Mouse (Mus musculus) frontal cortex, adult 2 months (tissue): ENCODE measurements around the gene Mon2. TPM values are rescaled to one million over a fixed set of nuclear protein-coding genes. Genes with fewer than 3 reads are reported as not detected.

Source experiments
- DNase-seq, 2 experiments: peaks; one replicate each; pipeline ENCODE4 v3.0.0; 2022; ENCODE audit warnings: low spot score in 1 of 2; ENCODE audit errors: extremely low spot score in 1 of 2
- polyA plus RNA-seq: library from polyadenylated mRNA; depleted of rRNA; stranded (reverse); fragments of >200 nt; gene quantifications from 2 replicates; pipeline ENCODE4 v1.2.3, GENCODE M21; 2012

The Mon2 gene
- polyA plus RNA-seq, 1 experiment, result 54.6 TPM

GRCm38 (mm10) chr10:122999356-122999755 is 76.9 kb downstream of the Mon2 start:
- DNase-seq, result no peak

GRCm38 (mm10) chr10:122997852-122998251 is 78.5 kb downstream of the Mon2 start:
- no peak for DNase-seq

GRCm38 (mm10) chr10:122994402-122995107 is 81.8 kb downstream of the Mon2 start:
- no peak for DNase-seq

DNA sequence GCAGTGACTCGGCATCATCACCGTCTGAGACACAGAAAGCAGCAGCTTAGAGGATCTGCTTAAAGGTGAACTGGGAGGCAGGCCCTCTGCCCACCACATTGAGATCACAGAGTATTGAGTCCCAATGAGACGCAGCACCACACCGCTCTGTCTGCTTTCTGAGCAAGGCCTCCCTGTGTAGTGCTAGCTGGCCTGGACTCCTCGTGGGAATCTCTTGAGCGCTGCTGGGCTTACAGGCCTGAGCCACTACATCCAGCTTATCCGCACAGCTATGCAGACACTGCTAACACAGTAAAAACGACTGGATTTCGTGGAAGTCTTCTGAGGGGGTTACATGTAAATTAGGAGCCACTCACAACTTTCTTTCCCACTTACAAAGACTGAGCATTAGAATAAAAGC is 84.7 kb downstream of the Mon2 start:
- no peak for DNase-seq

DNA sequence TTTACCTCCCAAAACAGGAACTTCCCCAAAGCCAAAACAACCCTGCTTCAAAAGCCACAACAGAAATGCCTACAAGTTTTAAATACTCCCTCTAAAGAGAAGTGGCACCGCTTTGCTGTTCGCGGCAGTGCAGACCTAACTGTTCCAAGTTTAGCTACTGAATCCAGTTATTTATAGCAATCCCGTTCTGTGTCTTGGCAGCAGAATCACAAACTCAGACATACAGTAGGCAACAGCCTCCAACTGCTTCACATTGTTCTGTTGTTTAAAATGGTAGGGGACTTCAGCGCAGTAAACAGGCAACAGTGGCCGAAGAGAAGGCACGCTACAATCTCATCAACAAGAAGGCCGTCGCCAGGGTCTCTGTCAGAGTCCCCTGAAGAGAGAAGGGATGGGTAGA is 85.3 kb downstream of the Mon2 start:
- peak; percentile 62 to 69 for DNase-seq

GRCm38 (mm10) chr10:122990606-122991005 is 85.7 kb downstream of the Mon2 start:
- DNase-seq, result no peak

DNA sequence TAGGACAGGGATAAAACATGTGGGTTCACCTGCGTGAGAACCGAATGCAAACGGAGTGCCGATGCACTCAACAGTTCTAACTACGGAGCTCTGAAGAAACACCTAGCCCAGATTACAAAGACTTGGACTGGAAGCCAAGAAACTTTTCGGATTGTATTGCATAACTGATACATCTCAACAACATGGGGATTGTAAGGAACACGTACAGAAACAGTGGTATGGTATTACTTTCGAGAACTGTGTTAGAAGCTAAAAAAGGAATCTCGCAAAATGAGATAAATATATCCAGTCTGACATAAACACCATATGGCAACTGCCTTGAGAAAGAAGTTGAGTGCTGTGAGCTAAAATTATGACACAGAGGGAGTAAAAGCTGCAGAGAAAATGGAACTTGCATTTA is 86.4 kb downstream of the Mon2 start:
- peak; percentile 61 to 70 for DNase-seq

DNA sequence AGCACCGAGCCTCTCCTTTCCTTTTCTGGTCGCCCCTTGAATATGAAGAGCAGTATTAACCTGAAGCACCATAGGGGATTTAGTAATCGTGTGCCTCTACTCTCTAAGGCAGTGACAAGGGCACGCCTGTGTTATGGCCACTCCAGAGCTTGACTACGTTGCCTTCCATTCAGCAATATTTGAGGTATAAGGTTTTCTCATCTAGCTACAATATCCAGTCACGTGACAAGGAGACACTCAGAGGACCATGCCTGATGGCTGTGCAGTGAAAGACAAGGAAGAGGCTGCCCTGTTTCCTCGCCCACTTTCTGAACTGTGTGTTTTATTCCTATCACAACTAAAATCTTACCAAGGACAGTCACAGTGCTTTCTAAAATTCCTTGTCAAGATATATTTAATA is 87.9 kb downstream of the Mon2 start:
- DNase-seq, result no peak

DNA sequence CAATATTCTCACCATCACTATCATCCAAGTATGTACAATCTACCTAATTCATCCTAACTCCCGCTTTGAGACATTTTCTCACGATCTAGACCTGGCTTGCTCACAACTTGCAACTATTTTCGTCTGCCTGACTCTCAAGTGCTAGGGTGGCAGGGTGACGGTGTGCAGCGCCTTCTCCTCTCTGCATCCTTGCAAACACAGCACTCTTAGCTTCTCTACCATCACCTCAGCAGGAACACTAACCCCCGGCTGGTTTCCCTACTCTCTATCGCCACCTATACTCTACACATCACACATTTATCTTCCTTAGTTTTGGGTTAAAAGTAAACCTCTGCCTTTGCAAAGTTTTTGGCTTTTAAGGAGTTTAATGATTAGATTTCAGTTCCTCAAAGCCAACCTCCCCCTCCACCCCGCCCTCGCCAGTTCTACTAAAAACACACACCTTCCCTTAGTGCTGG is 88.6 kb downstream of the Mon2 start:
- DNase-seq, result peak; percentile 60 to 61

- DNase-seq, result peak in 1 of 2 experiments; percentile 84
Observed at GRCm38 (mm10) chr10:122986320-122987225, 89.7 kb downstream of the Mon2 start.

GRCm38 (mm10) chr10:122985515-122986319 is 90.6 kb downstream of the Mon2 start:
- peak in 1 of 2 experiments; percentile 76 for DNase-seq

DNA sequence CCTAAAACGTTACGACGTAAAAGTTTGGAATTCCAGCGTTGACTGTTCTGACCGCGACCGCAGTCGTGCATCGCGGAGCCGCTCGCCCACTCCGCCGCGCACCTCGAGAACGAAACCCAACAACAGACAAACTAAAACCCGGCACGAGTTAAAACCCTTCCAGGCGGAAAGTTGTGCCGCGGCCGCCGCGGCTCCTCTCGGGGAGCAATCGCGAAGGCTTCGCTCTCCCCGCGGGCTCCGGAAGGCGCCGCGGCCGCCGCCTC is 91.1 kb downstream of the Mon2 start:
- DNase-seq, result peak in 1 of 2 experiments; percentile 34

DNA sequence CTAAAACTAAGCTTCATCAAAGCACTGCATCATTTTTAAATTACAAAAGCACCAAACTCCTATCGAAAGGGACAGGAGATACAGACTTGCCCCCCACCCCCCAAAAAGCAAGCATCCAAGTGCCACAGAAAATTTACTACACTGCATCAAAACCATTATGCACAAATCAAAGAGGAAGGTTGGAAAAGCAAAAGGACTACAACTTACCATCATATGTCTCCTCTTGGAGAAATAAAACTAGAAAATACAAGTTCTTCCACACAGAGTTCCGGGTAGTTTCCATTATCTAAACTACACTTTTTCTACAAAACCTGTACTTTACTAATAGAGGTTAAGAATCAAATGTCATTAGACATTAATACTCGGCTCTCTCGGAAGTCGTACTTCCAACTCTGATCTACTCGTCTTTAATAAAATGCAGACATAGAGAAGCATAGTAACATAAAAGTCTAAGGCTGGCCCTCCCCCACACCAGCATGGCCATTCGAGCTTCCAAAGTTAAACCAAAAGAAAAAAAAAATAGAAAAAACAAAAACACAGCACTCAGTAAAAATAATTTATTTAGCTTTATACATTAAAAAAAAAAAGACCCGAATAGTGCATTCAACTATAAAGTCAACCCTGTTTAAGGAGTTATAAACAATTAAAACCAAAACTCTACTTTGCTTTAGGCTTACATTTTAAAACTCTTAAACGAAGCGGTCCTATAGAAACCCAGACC is 91.6 kb downstream of the Mon2 start:
- no peak for DNase-seq

DNA sequence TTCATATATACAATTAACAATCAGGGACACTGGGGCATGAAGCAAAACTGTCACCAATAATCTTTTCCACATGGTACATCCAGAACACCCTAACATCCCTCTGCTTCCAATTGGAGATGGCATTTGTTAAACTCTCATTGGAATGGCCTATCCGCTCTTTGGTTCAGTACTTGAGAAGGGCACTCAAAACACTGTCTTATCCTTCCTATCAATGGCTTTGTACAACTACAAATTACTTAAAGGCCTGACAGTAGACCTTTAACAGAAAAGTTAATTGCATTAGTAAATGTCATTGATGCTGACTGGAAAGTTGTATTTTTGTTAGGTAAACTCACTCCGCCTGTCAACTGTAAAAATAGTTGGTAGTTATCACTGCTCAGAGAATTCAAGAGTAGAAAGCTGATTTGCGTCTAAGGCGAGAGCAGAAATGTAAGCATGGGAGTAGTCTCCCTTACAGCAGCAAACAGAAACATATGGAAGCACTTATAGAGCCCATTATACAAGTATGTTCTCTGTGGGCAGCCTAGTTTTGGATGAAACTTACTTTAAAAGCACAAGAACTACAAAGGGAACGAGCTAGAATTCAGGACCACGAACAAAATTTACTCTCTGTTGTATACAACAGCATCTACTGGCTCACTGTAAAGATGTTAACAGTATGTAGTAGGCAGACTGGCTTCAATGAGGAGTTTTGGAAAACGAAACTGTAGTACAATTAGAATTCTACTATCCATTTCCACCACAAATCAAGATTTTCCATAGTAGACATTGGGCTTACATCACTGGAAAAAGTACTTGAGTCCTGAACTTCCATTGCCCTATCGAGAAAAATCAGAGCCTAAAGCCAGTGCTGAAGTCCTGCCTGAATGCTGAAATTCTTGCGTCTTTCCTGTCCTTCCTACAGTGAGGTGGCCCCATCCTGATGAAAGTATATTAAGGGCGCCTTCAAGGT is 92.5 kb downstream of the Mon2 start:
- no peak for DNase-seq

DNA sequence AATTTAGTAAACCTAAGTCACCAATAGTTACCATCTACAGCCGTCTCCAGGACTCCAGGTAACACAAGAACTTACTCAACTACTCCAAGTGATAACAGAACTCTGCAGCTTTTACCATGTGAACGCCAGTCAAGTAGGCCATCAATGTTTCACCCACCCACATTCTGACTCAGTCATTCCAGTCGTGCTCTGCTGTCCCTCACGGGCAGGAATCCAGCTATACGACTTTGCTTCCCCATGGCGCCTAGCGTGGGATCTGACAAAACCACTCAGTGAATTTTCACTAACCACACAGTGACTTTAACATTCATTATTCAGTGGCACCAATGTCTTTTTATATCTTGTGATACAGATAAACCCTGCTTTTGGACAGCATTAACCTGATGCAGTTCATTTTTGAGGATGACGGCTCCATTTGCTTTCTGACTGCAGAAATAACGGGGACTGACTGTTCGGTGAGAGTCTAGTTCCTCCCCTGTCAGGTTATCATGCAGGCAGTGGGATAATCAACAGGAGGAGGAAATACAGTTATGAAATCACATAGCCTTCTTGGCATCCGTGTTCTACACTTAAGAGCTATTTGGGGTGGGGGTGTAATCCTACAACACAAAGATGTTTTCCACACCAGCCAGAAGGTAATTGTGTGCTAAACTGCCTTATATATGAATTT is 93.3 kb downstream of the Mon2 start:
- DNase-seq, result peak in 1 of 2 experiments; percentile 70

DNA sequence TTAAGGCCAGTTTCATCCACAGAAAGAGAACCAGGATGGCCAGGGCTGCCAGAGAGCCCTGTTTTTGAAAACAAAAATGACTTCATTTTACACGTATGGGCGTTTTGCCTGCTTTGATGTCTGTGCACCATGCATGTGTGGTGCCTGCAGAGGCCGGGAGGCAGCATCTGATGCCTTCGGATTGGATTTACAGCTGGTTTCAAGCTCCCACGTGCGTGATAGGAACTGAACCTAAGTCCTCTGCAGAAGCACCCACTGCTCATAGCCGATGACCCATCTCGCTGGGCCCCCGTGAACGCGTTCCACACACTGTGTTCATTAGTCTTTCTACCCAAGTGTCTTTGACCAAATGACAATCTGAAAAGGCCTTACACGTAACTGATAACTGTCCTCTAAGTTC is 96.2 kb downstream of the Mon2 start:
- no peak for DNase-seq

GRCm38 (mm10) chr10:122979356-122979755 is 96.9 kb downstream of the Mon2 start:
- no peak for DNase-seq

DNA sequence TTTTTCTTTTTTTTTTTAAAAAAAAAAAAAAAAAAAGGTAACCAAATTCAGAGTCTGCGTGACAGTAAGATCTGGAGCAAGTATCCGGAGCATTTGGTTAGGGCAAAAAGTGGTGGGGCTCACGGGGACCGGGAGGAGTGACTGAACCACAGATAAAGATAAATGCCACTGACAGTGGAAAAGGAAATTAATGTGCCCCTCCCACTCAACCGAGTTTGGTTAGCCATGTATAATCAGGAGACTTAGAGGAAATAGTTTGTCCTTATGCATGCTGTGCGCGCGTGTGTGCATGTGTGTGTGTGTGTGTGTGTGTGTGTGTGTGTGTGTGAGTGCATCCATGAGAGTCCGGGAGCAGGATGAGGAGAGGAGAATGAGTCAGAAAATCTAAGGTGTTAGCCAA is 100.3 kb downstream of the Mon2 start:
- no peak for DNase-seq

DNA sequence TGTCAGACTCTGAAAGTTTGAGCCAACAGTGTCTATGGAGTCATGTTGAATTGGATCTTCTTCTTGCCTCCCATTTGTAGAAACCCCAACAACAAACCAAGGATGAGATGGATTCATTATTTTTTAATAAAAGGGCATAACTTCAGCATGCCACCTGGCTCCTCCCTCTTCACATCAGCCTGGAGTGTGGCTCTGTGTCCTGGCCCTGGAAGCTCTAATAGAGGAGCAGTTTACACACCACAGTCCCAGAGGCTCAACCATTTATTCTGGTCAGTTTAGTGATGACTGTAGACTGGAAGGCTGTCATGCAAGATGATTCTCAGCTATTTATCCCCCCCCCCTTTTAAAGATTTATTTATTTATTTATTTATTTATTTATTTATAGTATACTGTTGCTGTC is 103.1 kb downstream of the Mon2 start:
- DNase-seq, result no peak
